In the genomic region with DNA sequence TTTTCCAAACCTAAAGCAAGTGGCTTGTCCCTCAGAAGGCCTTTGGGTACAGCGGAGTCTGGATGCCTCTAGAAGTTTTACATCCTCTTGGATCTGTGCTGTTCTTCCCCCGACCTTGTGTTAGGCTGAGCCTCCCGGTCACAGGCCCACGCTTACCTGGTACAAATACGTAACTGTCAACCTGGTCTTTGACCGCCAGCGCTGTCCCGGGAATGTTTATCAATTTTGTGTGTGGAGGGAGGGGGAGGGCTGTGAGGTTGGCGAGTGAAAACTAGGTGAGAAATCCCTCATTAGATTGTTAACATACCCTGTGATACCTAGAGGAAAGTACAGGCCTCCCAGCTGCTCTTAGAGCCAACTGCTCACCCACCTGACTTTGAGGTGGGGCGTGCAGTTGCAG, we compare ENCODE assay signal across 27 mouse cellular contexts.
"Had no signal": no experiment of that assay in that cellular context is flagged by ENCODE, and none has a peak within 500 bp of the region (broad histone marks: within the 10 kb centered on the region; RNA-seq: fewer than 3 reads in every experiment).

No protein-coding gene starts in this region.

- ATAC-seq: forebrain, postnatal 0 days; hindbrain, embryonic 16.5 days; inflammation-experienced regulatory T-cells, adult 6 months; intestine, embryonic 15.5 days; intestine, postnatal 0 days had no signal

- DNase-seq: forebrain, postnatal 0 days; gastrocnemius, postnatal 14 days; gastrocnemius, postnatal 36 days; heart, adult 18-20 months; heart, postnatal 10 days; heart, postnatal 4 days; kidney, adult 18-20 months; kidney, adult 8-10 months; kidney, postnatal 14 days; kidney, postnatal 36 days; layer of hippocampus, adult 9-11 months; layer of hippocampus, postnatal 36 days; liver, embryonic 13.5 days had no signal

- H3K4me2 ChIP-seq: heart, embryonic 12.5 days; hindbrain, embryonic 12.5 days; hindbrain, embryonic 14.5 days; intestine, embryonic 15.5 days; kidney, embryonic 15.5 days; limb, embryonic 12.5 days; liver, embryonic 13.5 days had no signal

- H3K27me3 ChIP-seq: heart, embryonic 12.5 days; hindbrain, embryonic 12.5 days; intestine, embryonic 15.5 days; limb, embryonic 12.5 days; liver, embryonic 13.5 days had no signal

- H3K36me3 ChIP-seq: heart, embryonic 10.5 days; heart, embryonic 12.5 days; hindbrain, embryonic 10.5 days; hindbrain, embryonic 12.5 days; intestine, embryonic 15.5 days; kidney, embryonic 15.5 days; limb, embryonic 10.5 days; limb, embryonic 12.5 days; liver, embryonic 13.5 days had no signal

- H3K4me3 ChIP-seq: heart, embryonic 10.5 days; heart, embryonic 12.5 days; hindbrain, embryonic 10.5 days; hindbrain, embryonic 12.5 days; intestine, embryonic 15.5 days; kidney, embryonic 15.5 days; left cerebral cortex, adult 2 months; limb, embryonic 10.5 days; limb, embryonic 12.5 days; liver, embryonic 13.5 days had no signal

- H3K27ac ChIP-seq: heart, embryonic 10.5 days; hindbrain, embryonic 10.5 days; hindbrain, embryonic 12.5 days; hindbrain, embryonic 14.5 days; intestine, embryonic 15.5 days; kidney, embryonic 15.5 days; kidney, postnatal 0 days; left cerebral cortex, adult 2 months; limb, embryonic 10.5 days; limb, embryonic 12.5 days; liver, embryonic 13.5 days had no signal

- H3K9ac ChIP-seq: forebrain, postnatal 0 days; heart, embryonic 12.5 days; hindbrain, embryonic 12.5 days; hindbrain, embryonic 14.5 days; intestine, embryonic 15.5 days; kidney, embryonic 15.5 days; limb, embryonic 12.5 days; liver, embryonic 13.5 days had no signal

- H3K4me1 ChIP-seq: intestine, embryonic 15.5 days had no signal

- H3K9me3 ChIP-seq: heart, embryonic 10.5 days; heart, embryonic 12.5 days; hindbrain, embryonic 10.5 days; hindbrain, embryonic 12.5 days; intestine, embryonic 15.5 days; kidney, embryonic 15.5 days; limb, embryonic 10.5 days; limb, embryonic 12.5 days; liver, embryonic 13.5 days had no signal
